Mouse (Mus musculus) CD4-positive naive resting alpha-beta T cell, adult 57 days (primary cell): ENCODE measurements around the gene Zc3hav1l. TPM values are rescaled to one million over a fixed set of nuclear protein-coding genes. Genes with fewer than 3 reads are reported as not detected.

Source experiments
- total RNA-seq: library from RNA; stranded (reverse); gene quantifications from one replicate; pipeline ENCODE4 v1.2.4, GENCODE M21; 2023

Zc3hav1l gene
- total RNA-seq: 6.2 TPM

GRCm38 (mm10) chr6:38298761-38299401, at the start of gene Zc3hav1l:
Gene Zc3hav1l (minus strand): TSS chr6:38299259.

GRCm38 (mm10) chr6:38253736-38254641, 45.1 kb downstream of the Zc3hav1l start, which contains the start of gene D630045J12Rik:
Gene D630045J12Rik (minus strand): TSS chr6:38254009.

Other genes starting within 250 kb of the Zc3hav1l start
- gene Tmem213, start 190.0 kb downstream of the Zc3hav1l start, total RNA-seq: not detected
- gene Atp6v0a4, start 174.7 kb downstream of the Zc3hav1l start, total RNA-seq: 0.27 TPM
- gene D630045J12Rik, start 45.2 kb downstream of the Zc3hav1l start, total RNA-seq: 0.12 TPM
- gene Zc3hav1, start 55.3 kb upstream of the Zc3hav1l start, total RNA-seq: 355 TPM
- not detected for gene Ttc26, start 82.2 kb upstream of the Zc3hav1l start, total RNA-seq
- 50.3 TPM for gene Ubn2, start 134.7 kb upstream of the Zc3hav1l start, total RNA-seq
- 24.2 TPM for gene Fmc1, start 234.2 kb upstream of the Zc3hav1l start, total RNA-seq